Mouse (Mus musculus) CH12.LX (cell line): ENCODE measurements at regions not wholly inside any gene's neighbourhood (a gene's known extent, or its start where the extent isn't known, plus 50 kb on each side); places are given as distances from the start of the nearest gene placed in this dataset.

ENCODE experiments used
- DNase-seq: peaks from one replicate; pipeline ENCODE4 v3.0.0-alpha.2; 2013; ENCODE audit errors: extremely low read depth
- H3K27ac ChIP-seq: 2 replicates; pipeline ENCODE4 v1.5.1; 2012; ENCODE audit warnings: low read depth, mild to moderate bottlenecking, control low read depth, moderate library complexity; ENCODE audit not compliant: insufficient read depth
- H3K27me3 ChIP-seq: replicated peaks from 2 replicates; pipeline ENCODE3; 2012; ENCODE audit warnings: inconsistent platforms
- H3K36me3 ChIP-seq, 2 experiments: replicated peaks in 1 of 2; 2 replicates each; pipeline versions ENCODE3 to v1.6.1; 2012; ENCODE audit warnings: inconsistent platforms in 1 of 2, low read length in 1 of 2, mild to moderate bottlenecking in 1 of 2, mixed read lengths in 1 of 2, moderate library complexity in 1 of 2; ENCODE audit not compliant: control insufficient read depth in 1 of 2, insufficient read depth in 1 of 2
- H3K4me1 ChIP-seq, 2 experiments: 2 replicates each; pipeline ENCODE4 v1.6.1; 2012; ENCODE audit warnings: inconsistent platforms in 1 of 2, moderate library complexity in 1 of 2; ENCODE audit not compliant: insufficient read depth in 2 of 2, control insufficient read depth in 1 of 2
- H3K4me2 ChIP-seq: 2 replicates; pipeline ENCODE4 v1.6.1; 2012; ENCODE audit warnings: low read depth, mild to moderate bottlenecking, control low read depth; ENCODE audit not compliant: poor library complexity, insufficient read depth, severe bottlenecking
- H3K4me3 ChIP-seq, 3 experiments: fragments of 150-350 bp in 1 of 3; sonication (generic) in 1 of 3; replicated peaks in 1 of 3; 2 replicates each; pipeline versions ENCODE3 to v1.5.1; 2011 to 2012; ENCODE audit warnings: low read depth in 2 of 3, low read length in 2 of 3, mild to moderate bottlenecking in 2 of 3, moderate library complexity in 2 of 3, control low read depth in 1 of 3, improper control_type of control experiment in 1 of 3, inconsistent platforms in 1 of 3, mixed read lengths in 1 of 3; ENCODE audit not compliant: poor library complexity in 1 of 3
- H3K79me2 ChIP-seq: replicated peaks from 2 replicates; pipeline ENCODE4 v1.6.1; 2012; ENCODE audit warnings: mild to moderate bottlenecking, moderate library complexity; ENCODE audit not compliant: control insufficient read depth, poor library complexity, insufficient read depth, severe bottlenecking; ENCODE audit errors: extremely low read depth
- H3K9ac ChIP-seq: 2 replicates; pipeline ENCODE4 v1.6.1; 2012; ENCODE audit warnings: low read depth, mild to moderate bottlenecking, control low read depth, moderate library complexity; ENCODE audit not compliant: insufficient read depth
- H3K9me3 ChIP-seq: replicated peaks from 2 replicates; pipeline ENCODE3; 2012; ENCODE audit warnings: low read length, inconsistent platforms, mixed read lengths
- BHLHE40 ChIP-seq: IDR thresholded peaks from 2 replicates; pipeline ENCODE4 v1.6.1; 2011; ENCODE audit warnings: mild to moderate bottlenecking, low read depth, low read length, improper control_type of control experiment
- CHD2 ChIP-seq: IDR thresholded peaks from 2 replicates; pipeline ENCODE4 v1.6.1; 2011; ENCODE audit warnings: low read length, improper control_type of control experiment
- E2F4 ChIP-seq: IDR thresholded peaks from 2 replicates; pipeline ENCODE4 v1.6.1; 2011; ENCODE audit warnings: low read depth, low read length, improper control_type of control experiment; ENCODE audit not compliant: insufficient replicate concordance
- ETS1 ChIP-seq: conservative IDR thresholded peaks from 2 replicates; pipeline ENCODE4 v1.6.1; 2012; ENCODE audit warnings: low read depth, mild to moderate bottlenecking, inconsistent platforms, low read length, improper control_type of control experiment, moderate library complexity
- HCFC1 ChIP-seq: IDR thresholded peaks from 2 replicates; pipeline ENCODE4 v1.6.1; 2012; ENCODE audit warnings: low read depth, mild to moderate bottlenecking, inconsistent platforms, low read length, improper control_type of control experiment
- JUN ChIP-seq: IDR thresholded peaks from 2 replicates; pipeline ENCODE4 v1.6.1; 2011; ENCODE audit warnings: low read depth, mild to moderate bottlenecking, low read length, improper control_type of control experiment, moderate library complexity; ENCODE audit not compliant: insufficient read depth
- JUND ChIP-seq: conservative IDR thresholded peaks from 2 replicates; pipeline ENCODE4 v1.6.1; 2011; ENCODE audit warnings: low read depth, low read length, improper control_type of control experiment
- KAT2A ChIP-seq: IDR thresholded peaks from 2 replicates; pipeline ENCODE4 v1.6.1; 2012; ENCODE audit warnings: low read length, improper control_type of control experiment, inconsistent platforms; ENCODE audit not compliant: insufficient replicate concordance
- MEF2A ChIP-seq: IDR thresholded peaks from 2 replicates; pipeline ENCODE4 v1.6.1; 2014; ENCODE audit warnings: low read depth, mild to moderate bottlenecking, inconsistent platforms, low read length, improper control_type of control experiment, borderline replicate concordance
- MXI1 ChIP-seq: IDR thresholded peaks from 2 replicates; pipeline ENCODE4 v1.6.1; 2011; ENCODE audit warnings: mild to moderate bottlenecking, low read depth, low read length, improper control_type of control experiment
- NELFE ChIP-seq: IDR thresholded peaks from 2 replicates; pipeline ENCODE4 v1.6.1; 2011; ENCODE audit warnings: low read depth, low read length, improper control_type of control experiment
- PAX5 ChIP-seq: IDR thresholded peaks from 2 replicates; pipeline ENCODE4 v1.6.1; 2012; ENCODE audit warnings: low read length, inconsistent platforms, mixed read lengths
- POLR2AphosphoS2 ChIP-seq: IDR thresholded peaks from 2 replicates; pipeline ENCODE4 v1.6.1; 2011; ENCODE audit warnings: low read depth, low read length, improper control_type of control experiment
- SIN3A ChIP-seq: IDR thresholded peaks from 2 replicates; pipeline ENCODE4 v1.6.1; 2012; ENCODE audit warnings: low read length, improper control_type of control experiment, inconsistent platforms
- SMC3 ChIP-seq: IDR thresholded peaks from 2 replicates; pipeline ENCODE4 v1.6.1; 2011; ENCODE audit warnings: low read depth, low read length, improper control_type of control experiment
- TCF12 ChIP-seq: IDR thresholded peaks from 2 replicates; pipeline ENCODE4 v1.6.1; 2014; ENCODE audit warnings: low read depth, mild to moderate bottlenecking, inconsistent platforms, low read length, improper control_type of control experiment
- USF1 ChIP-seq: IDR thresholded peaks from 2 replicates; pipeline ENCODE4 v1.6.1; 2014; ENCODE audit warnings: low read depth, mild to moderate bottlenecking, inconsistent platforms, low read length, improper control_type of control experiment
- USF2 ChIP-seq: conservative IDR thresholded peaks from 2 replicates; pipeline ENCODE4 v1.6.1; 2011; ENCODE audit warnings: low read depth, low read length, improper control_type of control experiment
- ZC3H11A ChIP-seq: IDR thresholded peaks from 2 replicates; pipeline ENCODE4 v1.6.1; 2012; ENCODE audit warnings: low read depth, mild to moderate bottlenecking, inconsistent platforms, low read length, improper control_type of control experiment
- ZKSCAN1 ChIP-seq: IDR thresholded peaks from 2 replicates; pipeline ENCODE4 v1.6.1; 2012; ENCODE audit warnings: low read depth, inconsistent platforms, low read length, improper control_type of control experiment, borderline replicate concordance
- ZNF384 ChIP-seq: IDR thresholded peaks from 2 replicates; pipeline ENCODE4 v1.6.1; 2012; ENCODE audit warnings: low read depth, low read length, improper control_type of control experiment, inconsistent platforms
- dilution Hi-C: fragments of 300-500 bp; cut with MboI; formaldehyde crosslinking; loops from 2 replicates; pipeline ENCODE4 v1.14.3; 2020; ENCODE audit warnings: low sequenced_read_pairs; ENCODE audit not compliant: extremely low pct_unique_long_range_greater_than_20kb, extremely low pct_ligation_motif_present
- in situ Hi-C: fragments of 300-500 bp; cut with MboI; formaldehyde crosslinking; loops from 3 replicates; pipeline ENCODE4 v1.14.3; 2019; ENCODE audit warnings: low sequenced_read_pairs, low pct_ligation_motif_present, low pct_unique_long_range_greater_than_20kb, mixed read lengths

GRCm38 (mm10) chr19:21165763-21166464 is 106.2 kb upstream of the Zfand5 start:
- H3K4me2 ChIP-seq = no peak overlapping the region
- H3K9me3 ChIP-seq = no peaks in the 10 kb centered on the region
- in situ Hi-C loops (no loop called here), dilution Hi-C loops (no loop called here)
- H3K79me2 ChIP-seq = no peaks in the 10 kb centered on the region
- no peak overlapping the region for H3K4me3 ChIP-seq
- TF ChIP-seq PAX5 (no peak), JUND (no peak), SMC3 (no peak), ZNF384 (no peak), ZC3H11A (no peak), MEF2A (no peak), USF2 (no peak), KAT2A (no peak), HCFC1 (no peak), E2F4 (no peak), USF1 (no peak), BHLHE40 (no peak), MXI1 (no peak), CHD2 (no peak), NELFE (no peak), TCF12 (no peak)
- no peaks in the 10 kb centered on the region for H3K27me3 ChIP-seq
- H3K27ac ChIP-seq = no peak overlapping the region
- 0 out of 4 replicates have a peak, but pooled peaks cover 0 to 3% of the 10 kb centered on the region in 2 experiments for H3K4me1 ChIP-seq
- no peaks in the 10 kb centered on the region for H3K36me3 ChIP-seq
- DNase-seq = no peak
- no peak overlapping the region for H3K9ac ChIP-seq

GRCm38 (mm10) chr19:21163978-21164377 is 108.1 kb upstream of the Zfand5 start:
- H3K9ac ChIP-seq = no peak overlapping the region
- no peak for DNase-seq
- H3K9me3 ChIP-seq = no peaks in the 10 kb centered on the region
- no peak overlapping the region for H3K27ac ChIP-seq
- in situ Hi-C loops (no loop called here), dilution Hi-C loops (no loop called here)
- H3K4me3 ChIP-seq = no peak overlapping the region
- no peaks in the 10 kb centered on the region for H3K36me3 ChIP-seq
- H3K4me2 ChIP-seq = no peak overlapping the region
- no peaks in the 10 kb centered on the region for H3K27me3 ChIP-seq
- TF ChIP-seq MXI1 = no peak
- no peak for TF ChIP-seq SIN3A
- TF ChIP-seq ZC3H11A = no peak
- TF ChIP-seq POLR2AphosphoS2 = no peak
- no peak for TF ChIP-seq JUN
- TF ChIP-seq BHLHE40 = no peak
- TF ChIP-seq HCFC1 = no peak
- TF ChIP-seq PAX5 = no peak
- TF ChIP-seq CHD2 = no peak
- TF ChIP-seq ETS1 = no peak
- no peak for TF ChIP-seq ZKSCAN1
- H3K4me1 ChIP-seq = no peaks in the 10 kb centered on the region
- no peaks in the 10 kb centered on the region for H3K79me2 ChIP-seq
